Mouse (Mus musculus): ENCODE measurements around the gene Parvg.

The Parvg gene

DNA sequence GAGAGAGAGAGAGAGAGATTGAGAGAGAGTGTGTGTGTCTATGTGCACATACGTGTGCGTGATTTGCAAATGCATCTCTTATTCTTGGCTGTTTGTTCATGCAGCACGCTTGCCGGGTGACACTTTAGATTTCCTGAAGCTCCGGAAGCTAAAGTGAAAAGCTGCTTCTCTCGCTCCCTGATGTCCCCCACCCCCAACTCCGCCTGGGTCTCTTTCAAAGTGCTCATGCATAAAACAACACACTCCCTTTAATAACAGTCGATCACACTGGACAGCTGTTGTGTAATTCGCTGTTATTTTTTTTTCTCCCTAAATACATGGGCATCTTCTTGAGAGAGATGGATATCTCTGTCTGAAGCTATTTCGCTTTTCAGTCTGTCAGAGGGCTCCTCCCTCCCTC lies 18.5 kb upstream of the Parvg start:
- DNase-seq (ENCODE audit: low spot score): no peak

DNA sequence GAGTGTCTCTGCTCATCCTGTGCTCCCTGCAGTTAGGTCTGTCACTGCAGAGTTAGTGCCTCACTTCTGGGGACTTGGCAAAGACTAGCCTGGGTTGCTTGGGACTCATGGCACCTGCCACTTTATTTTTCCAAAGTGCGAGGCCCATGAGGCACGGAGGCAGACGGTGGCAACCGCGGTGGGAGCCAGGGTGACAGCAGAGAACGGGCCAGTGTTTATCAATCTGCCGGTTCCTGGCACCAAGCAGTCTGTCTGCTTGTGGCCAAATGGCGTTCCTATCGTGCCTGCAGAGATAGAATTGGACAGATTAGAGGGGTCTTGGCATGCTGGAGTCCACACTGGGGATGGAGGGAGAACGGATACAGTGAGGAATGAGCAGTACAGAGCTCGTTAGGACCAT lies 13.6 kb upstream of the Parvg start:
- no peak for DNase-seq (ENCODE audit: low spot score)

DNA sequence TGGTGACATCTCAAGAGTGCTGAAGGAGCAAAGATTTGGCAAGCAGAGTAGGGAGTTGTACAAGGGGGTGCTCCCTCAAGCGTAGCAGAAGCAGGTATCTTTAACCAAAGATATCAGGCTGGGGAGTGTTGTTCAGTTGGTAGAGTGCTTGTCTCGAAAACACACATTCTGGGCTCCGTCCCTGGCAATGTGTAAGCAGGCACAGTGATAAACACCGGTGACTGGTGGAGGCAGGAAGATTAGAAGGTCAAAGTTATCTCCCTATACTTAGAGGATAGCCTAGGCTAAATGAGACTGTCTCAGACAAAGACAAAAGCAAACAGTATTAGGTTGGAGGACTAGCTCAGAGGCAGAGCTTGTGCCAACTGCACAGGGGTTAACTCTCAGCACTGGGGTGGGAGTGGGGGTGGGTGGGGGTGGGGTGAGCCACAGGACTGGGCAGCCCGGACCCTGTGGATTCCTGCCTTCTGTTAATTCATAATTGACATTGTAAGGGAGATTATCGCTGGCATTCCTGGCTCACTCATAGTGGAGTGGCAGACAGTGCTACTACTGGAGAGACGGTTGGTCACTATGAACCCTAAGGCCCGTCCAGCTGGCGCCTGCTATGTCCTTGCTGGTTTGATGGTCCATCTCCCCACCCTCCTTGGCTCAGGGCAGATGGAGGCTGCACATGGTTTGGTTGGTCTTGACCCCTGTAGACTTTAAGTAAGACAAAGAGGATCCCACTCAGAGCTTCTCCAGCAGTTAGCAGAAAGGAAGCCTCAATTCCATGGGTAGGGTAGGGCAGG lies 12.3 kb upstream of the Parvg start:
- DNase-seq (ENCODE audit: low spot score): no peak

DNA sequence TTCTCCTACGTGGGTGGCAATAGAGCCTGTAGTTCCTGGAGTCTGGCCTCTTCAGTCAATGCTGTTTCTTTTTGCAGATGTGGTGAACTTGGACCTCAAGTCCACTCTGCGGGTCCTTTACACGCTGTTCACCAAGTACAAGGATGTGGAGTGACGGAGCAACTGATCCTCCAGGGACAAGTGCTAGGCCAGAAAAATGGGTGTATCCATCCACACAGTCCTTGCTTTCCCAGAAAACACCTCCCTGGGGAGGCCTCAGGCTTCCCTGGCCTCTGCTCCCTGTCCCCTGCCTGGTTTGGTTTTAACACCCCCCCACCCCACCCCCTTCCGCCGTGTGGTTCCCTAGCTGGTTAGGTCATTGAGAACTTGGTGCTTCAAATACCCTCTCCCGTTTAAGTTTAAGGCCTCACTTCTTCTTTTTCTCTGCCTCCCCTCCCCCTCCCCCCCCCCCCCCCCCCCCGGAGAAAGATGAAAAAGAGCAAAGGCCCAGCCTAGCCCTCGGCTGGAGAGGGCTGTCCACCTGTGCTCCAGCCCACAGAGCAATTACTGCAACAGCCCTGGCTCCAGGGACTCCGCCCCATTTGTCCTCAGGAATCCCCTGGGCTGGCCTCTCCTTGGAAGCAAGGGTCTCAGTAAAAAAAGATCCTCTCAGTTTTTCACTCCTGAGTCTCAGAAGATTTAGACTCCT lies 10.8 kb upstream of the Parvg start:
- no peak for DNase-seq (ENCODE audit: low spot score)

DNA sequence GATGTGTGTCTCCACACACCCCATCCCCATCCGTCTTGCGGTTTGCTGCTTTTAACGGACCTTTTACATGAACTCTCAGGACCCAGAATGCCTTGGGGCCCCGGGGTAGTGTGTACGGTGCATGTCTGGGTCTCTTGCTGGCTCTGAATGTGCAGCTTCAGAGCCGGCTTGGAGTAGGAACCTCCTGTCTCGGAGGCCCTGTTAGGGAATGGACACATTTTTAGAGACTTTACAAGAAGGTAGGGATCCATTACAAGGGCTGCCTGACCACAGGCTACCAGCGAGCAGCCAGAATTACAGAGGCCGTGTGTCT lies 10.3 kb upstream of the Parvg start:
- DNase-seq (ENCODE audit: low spot score): no peak

DNA sequence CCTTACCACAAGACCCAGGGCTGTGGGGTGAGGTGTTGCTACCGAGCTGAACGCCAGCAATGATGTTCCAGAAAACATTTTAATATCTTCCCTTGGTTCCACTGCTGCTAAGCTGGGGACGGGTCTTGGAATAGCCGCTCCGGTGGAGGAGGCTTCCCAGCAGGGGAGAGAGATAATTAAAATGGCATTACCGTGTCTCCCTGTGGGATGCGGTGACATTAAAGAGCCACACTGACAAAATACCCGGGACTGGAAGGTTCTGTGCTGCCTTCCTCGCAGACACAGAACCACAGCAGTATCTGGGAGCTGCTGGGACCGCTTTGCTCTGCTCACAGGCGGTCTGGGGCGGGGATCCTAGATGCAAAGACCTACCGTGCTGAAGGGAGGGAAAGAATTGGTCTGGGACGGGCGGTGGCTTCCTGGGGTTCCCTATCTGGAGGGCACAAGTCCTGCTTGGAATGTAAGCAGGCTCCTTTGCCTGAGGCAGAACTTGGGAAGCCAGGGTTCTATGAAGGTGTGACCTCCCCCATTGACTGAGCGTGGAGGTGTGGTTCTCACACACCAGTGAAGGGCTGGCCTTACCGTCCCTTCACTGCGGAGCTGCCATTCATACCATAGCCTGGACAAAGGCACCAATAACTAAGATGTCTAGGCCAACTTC lies 9.3 kb upstream of the Parvg start:
- no peak for DNase-seq (ENCODE audit: low spot score)

DNA sequence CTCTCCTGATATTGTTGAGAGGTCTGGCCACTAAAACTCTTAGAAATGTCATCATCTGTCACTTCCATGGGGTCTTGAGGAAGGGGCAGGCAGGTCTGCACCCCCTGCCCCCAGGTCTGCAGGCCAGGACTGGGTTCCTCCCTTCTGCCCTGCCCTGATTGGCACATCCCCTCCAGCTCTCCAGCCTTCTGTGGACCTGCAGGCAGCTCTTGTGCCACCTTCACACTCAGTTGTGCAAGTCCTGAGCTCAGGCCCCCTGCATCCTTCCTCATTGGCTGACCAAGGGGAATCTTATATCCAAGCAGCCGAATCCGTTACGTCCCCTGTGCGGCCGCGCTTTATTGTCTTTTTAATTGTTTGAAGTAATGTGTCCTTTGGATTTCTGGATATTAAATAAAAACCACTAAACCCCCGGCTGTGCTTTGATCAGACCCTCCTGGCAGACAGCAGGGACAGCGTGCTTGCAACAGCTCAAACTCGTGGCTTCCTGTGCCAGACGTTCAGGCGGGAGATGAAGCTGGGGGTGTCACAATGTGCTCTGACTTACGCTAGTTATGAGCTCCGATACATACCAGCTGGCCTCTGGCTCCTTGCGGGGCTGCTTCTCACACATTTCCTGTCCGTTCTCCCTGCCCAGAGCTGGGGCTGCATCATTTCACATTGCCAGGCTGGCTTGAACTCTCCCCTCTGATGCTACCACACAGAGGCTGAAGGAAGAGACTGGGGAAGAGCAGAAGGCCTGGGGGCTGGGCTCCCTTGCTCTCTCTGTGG lies 8.4 kb upstream of the Parvg start:
- DNase-seq (ENCODE audit: low spot score): no peak

DNA sequence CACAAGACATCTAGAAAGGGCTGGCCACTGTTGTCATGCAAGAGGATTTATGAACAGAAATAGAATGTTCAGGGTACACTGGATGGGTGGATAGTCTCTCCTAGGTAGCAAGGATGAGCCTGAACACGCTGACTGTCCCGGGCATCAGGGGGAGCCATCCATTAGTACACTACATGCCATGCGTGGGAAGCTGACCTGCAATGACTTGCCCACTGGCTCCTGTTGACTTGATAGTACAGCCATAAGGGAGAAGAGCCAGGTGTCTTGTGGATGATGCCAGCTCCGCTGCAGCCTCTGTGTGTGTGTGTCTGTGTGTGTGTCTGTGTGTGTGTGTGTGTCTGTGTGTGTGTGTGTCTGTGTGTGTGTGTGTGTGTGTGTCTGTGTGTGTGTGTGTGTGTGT lies 4.4 kb upstream of the Parvg start:
- no peak for DNase-seq (ENCODE audit: low spot score)

DNA sequence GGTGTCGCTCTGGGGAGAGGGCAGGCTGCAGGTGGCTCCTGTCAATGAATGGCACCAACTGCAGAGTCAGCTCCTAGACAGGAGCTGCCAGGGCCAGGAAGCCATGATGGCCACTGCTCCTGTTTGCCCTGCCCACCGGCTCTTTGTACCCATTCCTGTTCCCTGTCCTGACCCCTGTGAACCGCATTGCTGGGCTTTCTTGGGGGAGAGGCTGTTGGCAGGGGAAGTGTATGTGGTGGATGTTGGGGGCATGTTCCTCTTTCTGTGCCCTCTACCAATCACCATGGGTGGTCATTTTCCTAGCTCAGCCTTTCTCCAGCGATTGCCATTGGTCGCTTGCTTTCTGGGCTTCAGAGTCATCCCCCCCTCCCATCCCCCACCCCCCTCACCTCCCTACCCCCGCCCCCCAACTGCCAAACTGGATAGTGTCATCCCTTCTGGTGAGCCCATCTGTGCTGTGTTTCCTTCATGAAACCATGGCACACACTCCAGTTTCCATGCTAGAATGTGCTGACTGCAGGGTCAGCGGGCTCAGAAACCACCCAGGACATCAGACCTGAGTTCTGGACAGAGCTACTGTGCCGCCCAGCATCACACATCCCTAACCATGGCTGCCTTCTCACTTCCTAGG lies 2.2 kb upstream of the Parvg start:
- no peak for DNase-seq (ENCODE audit: low spot score)

DNA sequence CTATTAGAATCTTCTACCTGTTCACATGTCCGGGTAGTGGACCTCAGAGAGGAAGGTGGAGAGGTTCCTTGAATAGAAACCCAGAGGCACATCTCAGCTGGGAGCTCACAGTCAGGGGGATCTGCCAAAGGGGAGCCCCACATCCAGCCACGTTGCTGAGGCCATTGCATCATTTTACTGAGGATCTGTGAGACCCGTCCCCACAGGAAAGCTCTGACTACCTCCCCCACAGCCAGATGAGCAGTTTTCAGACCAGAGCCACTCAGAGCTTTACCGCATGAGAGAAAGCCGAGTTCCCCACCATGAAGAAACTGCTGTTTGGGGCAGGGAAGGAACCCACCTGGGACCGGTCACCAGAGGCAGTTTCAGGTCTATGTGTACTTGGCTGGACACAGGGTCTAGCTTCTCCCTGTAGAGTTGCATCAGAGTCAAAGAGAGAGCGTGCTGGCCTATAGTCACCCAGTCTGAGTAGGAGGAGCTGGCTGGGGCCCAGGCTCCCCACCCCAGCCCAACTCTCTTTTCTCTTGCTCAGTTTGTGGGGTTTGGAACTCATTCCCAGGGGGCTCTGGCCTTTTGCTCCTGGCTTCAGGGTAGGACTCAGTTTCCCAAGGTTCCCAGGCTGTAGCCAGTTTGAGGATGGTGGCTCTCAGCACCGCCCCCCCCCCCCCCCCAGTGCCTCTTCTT lies 1.2 kb downstream of the Parvg start:
- DNase-seq (ENCODE audit: low spot score): no peak

DNA sequence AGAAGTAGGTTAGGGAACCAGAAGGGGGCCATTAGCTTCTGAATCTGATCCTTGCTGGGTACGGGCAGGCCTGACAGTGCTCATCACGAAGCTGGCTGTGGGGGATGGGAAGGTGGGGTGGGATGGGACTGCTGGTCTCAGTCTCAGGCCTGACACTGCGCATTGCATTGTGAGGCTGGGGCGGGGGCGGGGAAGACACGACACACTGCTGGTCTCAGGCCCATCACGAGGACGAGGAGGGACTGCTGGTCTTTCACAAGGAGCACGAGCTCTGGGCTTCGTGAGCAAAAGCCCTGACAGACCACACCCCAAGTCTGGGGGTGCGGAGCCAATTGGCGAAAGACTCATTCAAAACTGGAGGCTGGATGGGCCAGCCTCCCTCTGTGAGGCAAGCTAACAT lies 1.9 kb downstream of the Parvg start:
- no peak for DNase-seq (ENCODE audit: low spot score)

DNA sequence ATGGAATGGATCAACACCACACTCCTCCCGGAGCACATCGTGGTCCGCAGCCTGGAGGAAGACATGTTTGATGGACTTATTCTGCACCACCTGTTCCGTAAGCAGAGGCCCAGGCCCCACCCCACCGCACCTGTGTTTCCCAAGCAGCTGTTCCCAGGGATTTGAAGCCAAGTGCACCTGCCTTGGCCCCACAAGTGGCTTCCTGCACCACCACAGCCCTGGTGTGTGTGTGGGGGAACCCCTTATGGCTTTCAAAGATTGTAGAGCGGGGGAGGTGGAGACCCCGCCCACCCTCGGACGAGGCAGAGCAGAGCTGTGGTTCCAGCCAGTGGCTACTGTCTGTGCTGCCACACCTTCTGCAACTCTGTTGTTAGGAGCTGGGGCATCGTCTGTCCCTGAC lies 5.0 kb downstream of the Parvg start:
- no peak for DNase-seq (ENCODE audit: low spot score)

DNA sequence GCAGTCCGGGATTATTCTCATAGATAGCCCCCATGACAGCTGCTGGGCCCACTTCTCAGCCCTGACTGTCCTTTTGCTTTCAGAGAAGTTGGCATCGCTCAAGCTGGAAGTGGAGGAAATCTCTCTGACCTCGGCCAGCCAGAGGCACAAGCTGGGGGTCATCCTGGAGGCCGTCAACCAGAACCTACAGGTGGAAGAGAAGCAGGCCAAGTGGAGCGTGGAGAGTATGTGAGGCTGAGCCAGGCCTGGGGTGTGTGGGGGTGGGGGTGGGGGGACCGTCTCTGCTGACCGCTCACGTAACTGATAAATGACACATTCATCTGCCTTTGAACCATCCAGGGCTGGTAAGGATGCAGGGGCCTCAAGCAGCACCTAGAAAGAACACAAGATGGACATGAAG lies 6.1 kb downstream of the Parvg start:
- DNase-seq (ENCODE audit: low spot score): no peak

DNA sequence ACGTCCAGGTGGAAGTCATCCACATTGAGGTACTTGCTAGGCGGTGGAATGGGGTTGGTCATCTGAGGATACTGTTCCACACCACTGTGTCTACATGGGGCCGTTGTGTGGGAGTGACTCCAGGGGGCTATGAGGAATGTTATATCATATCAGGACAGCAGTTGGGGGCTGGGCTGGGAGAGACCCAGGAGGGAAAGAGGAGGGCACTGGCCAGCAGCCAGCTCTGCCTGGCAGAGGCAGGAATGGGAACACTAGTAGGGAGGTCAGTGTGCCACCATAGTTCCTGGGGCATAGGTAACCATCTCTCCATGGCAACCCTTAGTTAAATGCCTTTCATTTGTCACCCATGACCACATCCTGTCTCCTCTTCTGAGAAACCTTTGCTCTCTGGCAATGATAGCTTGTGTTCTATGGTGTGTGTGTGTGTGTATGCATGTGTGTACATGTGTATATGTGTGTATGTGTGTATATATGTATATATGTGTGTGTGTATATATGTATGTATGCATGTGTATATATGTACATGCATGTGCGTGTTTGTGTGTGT lies 7.3 kb downstream of the Parvg start:
- DNase-seq (ENCODE audit: low spot score): no peak

DNA sequence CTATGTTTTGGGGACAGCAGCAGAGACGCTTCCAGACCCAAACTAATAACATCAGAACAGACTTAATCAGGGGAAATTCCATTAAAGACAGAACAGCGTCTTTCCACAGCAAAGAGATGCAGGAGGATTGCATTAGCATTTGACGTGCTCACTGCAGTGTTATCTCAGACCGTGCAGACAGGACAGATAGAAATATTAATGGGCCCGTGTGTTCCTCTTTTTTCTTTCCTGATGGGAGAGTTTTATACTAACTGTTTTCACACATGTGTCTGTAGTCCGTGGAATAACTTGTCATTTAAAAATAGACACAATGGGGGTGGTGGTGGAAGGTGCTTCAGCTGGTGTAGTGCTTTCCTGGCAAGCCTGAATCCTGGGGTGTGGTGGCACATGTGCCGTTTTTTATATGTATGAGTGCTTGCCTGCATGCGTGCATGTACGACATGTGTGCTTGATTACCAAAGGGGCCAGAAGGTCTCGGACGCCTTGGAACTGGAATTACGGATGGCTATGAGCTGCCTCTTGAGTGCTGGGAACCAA lies 12.5 kb downstream of the Parvg start:
- no peak for DNase-seq (ENCODE audit: low spot score)

DNA sequence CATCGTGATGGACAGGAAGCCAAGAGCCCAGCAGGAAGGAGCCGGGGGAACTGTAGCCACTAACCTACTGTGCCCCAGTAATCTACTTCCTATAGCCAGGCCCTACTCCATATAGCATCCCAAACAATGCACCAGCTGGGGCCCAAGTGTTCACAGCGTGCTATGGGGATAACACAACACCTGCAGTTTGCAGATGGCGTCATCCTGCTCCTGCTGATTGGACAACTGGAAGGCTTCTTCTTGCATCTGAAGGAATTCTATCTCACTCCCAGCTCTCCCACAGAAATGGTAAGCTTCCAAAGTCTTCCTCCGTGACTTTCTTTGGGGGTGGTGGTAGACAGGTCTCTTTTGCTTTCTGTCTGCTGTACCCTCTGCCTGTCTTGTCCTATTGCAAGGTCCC lies 13.8 kb downstream of the Parvg start:
- DNase-seq (ENCODE audit: low spot score): no peak

DNA sequence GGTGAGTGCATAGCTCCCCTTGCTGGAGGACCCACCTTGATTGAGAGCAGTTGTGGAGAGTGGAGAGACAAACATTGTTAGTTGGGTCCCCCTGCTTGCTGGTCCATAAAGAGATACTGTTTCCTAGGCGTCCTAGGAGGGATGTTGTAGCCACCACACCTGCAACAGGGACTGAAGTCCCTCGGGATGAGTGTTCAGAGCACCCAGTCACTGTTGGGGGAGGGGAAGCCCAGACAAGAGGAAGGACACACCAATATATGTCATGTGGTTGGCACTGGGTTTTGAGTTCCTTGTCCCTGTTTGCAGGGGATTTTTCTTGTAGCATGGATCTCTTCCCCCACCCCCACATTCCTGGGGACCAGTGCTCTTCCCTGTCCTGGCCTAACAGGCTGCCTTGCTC lies 17.1 kb downstream of the Parvg start:
- no peak for DNase-seq (ENCODE audit: low spot score)

DNA sequence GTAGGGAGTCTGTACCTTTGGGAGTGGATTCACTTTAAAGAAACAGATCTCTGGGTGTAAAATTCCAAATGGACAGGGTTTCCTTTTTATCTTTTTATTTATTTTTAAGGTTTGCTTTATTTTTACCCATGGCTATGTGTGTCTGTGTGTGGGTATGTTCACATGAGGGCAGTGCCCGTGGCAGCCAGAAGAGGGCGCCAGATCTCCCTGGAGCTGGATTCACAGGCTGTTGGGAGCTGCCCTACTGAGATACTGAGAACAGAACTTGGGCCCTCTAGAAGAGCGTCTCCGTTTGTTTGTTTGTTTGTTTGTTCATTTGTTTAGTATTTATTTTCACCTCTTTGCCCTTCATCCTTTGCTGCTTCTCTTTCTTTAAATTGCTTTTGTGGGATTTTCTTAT lies 24.9 kb downstream of the Parvg start:
- DNase-seq (ENCODE audit: low spot score): no peak

DNA sequence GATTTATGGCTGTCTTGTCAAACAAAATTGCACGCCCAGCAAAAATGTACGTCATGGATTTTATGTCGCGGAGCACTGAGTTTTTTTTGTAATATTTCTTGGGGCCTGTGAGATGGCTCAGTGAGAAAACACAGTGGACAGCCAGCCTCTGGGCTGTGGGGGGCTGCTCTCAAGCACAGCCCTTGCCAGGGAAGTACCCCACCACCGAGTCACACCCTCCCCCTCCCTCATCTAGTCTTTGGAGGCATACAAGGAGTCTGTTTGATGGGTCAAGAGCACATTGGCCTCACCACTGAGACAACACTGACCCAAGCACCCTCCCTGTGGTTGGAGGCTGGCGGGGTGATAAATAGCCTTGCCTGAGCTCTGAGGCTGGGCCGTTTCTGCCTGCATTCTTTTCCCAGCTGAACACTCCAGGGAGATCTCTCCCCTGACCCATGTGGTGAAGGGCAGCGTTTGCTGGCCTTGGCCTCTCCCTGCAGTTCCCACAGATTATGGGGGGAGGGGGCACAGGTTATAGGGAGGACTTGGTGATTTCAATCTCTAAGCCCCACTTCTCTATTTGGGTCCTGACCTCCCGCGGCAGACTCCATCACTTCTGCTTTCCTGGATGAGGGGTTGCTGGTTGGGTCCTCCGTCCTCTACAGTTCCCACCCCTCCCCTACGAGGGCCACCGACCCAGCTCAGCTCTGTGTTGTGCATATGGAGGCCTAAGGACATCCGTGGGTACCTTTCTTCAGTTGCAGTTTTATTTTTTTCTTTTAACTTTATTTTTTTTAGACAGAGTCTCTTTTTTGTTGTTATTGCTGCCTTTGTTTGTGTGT lies 26.3 kb downstream of the Parvg start:
- DNase-seq (ENCODE audit: low spot score): no peak

DNA sequence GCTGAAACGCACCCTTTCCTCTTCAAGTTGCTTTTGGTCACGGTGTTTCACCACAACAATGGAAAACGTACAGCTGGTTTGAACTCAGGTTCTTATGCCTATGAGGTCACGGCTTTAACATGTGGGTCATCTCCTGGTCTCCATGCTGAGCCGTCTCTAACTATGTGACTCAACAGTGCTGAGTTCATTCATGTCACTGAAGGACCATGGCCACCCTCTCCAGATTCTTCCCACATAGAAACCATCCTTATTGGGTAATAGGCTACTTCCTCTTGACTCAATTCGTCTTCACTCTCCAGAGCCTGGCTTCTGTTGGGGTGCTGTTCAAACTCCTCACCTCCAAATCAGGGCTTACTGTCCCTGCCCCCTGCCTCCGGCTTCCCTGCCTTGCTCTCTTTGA lies 27.5 kb downstream of the Parvg start:
- no peak for DNase-seq (ENCODE audit: low spot score)

Data from testis, postnatal 10 days (tissue).